ENCODE assay signal across 23 mouse cellular contexts in the genomic region with DNA sequence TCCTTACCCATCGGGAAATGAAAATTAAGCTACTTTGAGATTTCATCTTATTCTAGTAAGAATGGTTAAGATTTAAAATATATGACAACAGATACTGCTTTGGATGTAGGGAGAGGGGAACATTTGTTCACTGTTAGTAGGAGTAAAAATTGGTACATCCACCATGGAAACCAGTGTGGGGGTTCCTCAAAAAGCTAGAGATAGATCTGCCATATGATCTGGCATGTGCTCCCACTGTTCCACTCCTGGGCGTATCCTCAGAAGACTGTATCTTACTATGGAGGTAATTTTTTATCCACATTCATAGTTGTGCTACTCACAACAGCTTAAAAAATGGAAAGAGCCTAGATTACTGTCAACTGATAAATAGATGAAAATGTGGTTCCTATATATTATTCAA.
DNase-seq lines count a peak whose midpoint lies in the region; TF ChIP-seq lines count a peak whose summit lies in the region.
"Had no signal": no experiment of that assay in that cellular context is flagged by ENCODE, and none has a peak within 500 bp of the region (broad histone marks: within the 10 kb centered on the region; RNA-seq: fewer than 3 reads in every experiment).

No protein-coding gene starts in this region.

- intact Hi-C loops in left cerebral cortex, postnatal 14 days (cut with DNase I): no loop called here
- intact Hi-C loops in left cerebral cortex, adult 2 months (cut with DNase I): no loop called here

- TF ChIP-seq CTCF in left cerebral cortex, adult 2 months (IDR thresholded peaks at IDR 0.05): no peak

- no peak overlapping the region for H3K27ac ChIP-seq in left cerebral cortex, adult 2 months
- H3K27ac ChIP-seq: embryonic facial prominence, embryonic 15.5 days; forebrain, embryonic 10.5 days; gastrocnemius, adult 2 months; heart, embryonic 10.5 days; hindbrain, embryonic 13.5 days; hindbrain, postnatal 0 days had no signal

- no peak overlapping the region for H3K4me3 ChIP-seq in left cerebral cortex, adult 2 months
- H3K4me3 ChIP-seq: embryonic facial prominence, embryonic 15.5 days; erythroblast, embryonic 14.5 days; forebrain, embryonic 10.5 days; gastrocnemius, adult 2 months; heart, embryonic 10.5 days; hindbrain, embryonic 13.5 days had no signal

- DNase-seq in layer of hippocampus, adult 11-12 months (ENCODE audit: low spot score): peak; percentile 31
- no peak for DNase-seq in layer of hippocampus, adult 9-10 months (ENCODE audit: low spot score)
- DNase-seq in left cerebral cortex, postnatal 14 days (ENCODE audit: low spot score in 2 of 2): peak; percentile 36 to 67
- no peak for DNase-seq in left cerebral cortex, adult 2 months (ENCODE audit: extremely low spot score in 1 of 2, low spot score in 2 of 2)
- peak; percentile 75 for DNase-seq in brain, adult 2 months (ENCODE audit: low read depth, low spot score)
- peak; percentile 65 for DNase-seq in layer of hippocampus, adult 9-11 months
- no peak for DNase-seq in lung, adult 18-20 months
- DNase-seq: adrenal gland, adult 2 months; adrenal gland, postnatal 25 days; cerebellum, adult 11 months; cerebellum, adult 8-10 months; cerebellum, postnatal 14 days; embryo, embryonic 11 days; gastrocnemius, adult 2 months; gastrocnemius, postnatal 25 days; heart, postnatal 10 days; heart, postnatal 4 days had no signal

Comparison
In these comparisons a context has a peak if more than half of its experiments do, and no peak if none do; other contexts are left out.
1. DNase-seq: peak in layer of hippocampus, adult 11-12 months (single experiment), left cerebral cortex, postnatal 14 days (2 of 2), brain, adult 2 months (single experiment) and layer of hippocampus, adult 9-11 months (single experiment); none in layer of hippocampus, adult 9-10 months (single experiment), left cerebral cortex, adult 2 months (0 of 2) and lung, adult 18-20 months (0 of 2).